Mouse (Mus musculus) right cerebral cortex, postnatal 10 days (tissue): ENCODE data around the gene Afp.
A peak's percentile ranks its signal among the peaks of the same experiment; 100 is the strongest.

Experiments
- DNase-seq, 2 experiments: peaks; one replicate each; pipeline ENCODE4 v3.0.0; 2021; ENCODE audit warnings: low spot score in 2 of 2

The Afp gene

GRCm38 (mm10) chr5:90490518-90490917 lies at the start of gene Afp:
Gene Afp, plus strand, starts transcription at chr5:90490737.
- no peak for DNase-seq

DNA sequence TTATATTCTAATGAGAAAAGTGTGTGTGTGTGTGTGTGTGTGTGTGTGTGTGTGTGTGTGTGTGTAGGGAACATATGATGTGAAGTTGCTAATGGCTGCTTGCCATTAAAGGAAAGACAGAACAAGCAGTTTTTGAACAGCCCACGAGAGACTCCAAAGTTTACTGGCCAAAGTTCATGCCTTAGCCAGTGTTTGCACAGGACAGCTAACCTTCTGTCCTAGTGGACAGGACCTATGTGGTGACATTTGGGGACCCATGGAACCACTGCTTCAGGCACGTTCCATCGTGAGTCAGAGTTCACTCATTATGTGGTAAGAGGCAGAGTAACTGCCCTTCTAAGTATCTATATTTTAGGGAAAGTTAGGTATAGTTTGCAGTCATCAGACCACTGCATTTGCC lies 43.0 kb upstream of the Afp start:
- no peak for DNase-seq

- no peak for DNase-seq
Observed at GRCm38 (mm10) chr5:90449961-90450360, 40.6 kb upstream of the Afp start.

DNA sequence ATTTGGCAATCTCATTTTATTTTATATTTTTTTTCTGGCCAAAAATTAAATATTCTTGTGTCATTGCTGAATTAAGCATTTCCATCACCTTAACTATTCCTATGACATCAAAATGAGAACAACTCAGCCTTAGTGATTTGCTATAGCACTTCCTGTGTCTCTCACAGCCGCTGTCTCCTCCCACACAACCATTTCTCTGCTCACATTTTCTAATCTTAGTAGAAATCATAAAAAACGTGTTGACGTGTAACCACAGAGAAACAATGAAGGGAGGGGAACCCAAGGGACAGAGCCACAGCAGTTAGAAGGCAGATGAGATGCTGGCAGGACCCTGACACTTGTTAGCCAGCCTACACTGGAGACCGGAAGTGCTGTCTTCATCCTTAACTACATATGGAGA lies 37.8 kb upstream of the Afp start:
- peak in 1 of 2 experiments; percentile 20 for DNase-seq

DNA sequence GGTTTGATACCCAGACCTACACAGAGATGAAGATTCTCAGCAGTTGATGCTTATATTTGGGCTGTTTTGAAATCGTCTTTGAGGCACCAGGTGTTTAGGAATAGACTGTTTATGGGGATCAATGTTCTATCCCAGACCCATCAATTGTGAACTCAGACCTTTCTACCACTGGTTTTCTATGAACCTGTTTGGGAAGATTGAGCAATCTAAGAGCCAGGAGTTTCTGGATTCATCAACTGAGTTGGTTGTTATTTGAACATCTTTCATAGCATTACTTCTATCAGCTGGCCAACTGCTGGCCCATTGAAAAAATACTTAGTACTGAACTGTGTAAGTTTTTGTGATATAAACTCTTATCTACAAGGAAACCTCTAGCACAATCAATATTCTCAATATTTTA lies 33.3 kb upstream of the Afp start:
- no peak for DNase-seq

GRCm38 (mm10) chr5:90458727-90459126 lies 31.8 kb upstream of the Afp start:
- no peak for DNase-seq

DNA sequence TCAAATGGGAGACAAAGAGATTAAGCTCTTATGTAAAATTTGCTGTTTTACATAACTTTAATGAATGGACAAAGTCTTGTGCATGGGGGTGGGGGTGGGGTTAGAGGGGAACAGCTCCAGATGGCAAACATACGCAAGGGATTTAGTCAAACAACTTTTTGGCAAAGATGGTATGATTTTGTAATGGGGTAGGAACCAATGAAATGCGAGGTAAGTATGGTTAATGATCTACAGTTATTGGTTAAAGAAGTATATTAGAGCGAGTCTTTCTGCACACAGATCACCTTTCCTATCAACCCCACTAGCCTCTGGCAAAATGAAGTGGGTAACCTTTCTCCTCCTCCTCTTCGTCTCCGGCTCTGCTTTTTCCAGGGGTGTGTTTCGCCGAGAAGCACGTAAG lies 29.9 kb upstream of the Afp start, which contains the start of gene Alb:
Gene Alb (plus strand): TSS at position 279 of the 400 bp plus-strand sequence.
- DNase-seq, result no peak

- DNase-seq, result no peak
Observed at GRCm38 (mm10) chr5:90466806-90467205, 23.7 kb upstream of the Afp start.

DNA sequence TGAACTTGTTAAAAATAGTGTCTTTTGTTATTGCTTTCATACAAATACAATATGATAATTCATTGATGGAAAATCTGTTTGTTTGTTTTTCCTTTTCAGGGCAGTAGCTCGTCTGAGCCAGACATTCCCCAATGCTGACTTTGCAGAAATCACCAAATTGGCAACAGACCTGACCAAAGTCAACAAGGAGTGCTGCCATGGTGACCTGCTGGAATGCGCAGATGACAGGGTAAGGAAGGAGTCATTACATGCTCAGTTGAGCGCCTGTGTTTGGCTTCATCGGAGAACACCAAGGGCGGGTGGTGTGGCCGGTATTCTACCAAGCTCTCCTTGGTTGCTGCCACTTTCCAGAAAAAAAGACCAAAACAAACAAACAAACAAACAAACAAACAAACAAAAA lies 23.3 kb upstream of the Afp start:
- no peak for DNase-seq

DNA sequence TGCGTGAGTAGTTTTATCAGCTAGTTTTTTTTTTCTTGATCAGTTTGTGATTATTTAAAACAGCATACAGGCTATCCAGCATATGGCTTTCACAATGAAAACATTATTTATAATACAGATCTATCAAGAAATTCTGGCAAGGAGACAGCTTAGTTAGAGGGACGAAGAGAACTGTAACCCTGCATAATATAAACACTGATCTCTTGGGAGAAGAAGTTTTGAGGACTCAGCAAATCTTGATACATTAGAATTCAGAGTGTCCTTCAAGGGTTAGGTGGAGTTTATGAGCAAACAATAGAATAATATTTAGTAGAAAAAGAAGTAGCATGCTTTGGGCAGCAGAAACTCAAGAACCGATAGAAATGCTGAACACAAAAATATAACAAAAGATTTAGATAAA lies 19.7 kb upstream of the Afp start:
- DNase-seq, result no peak

DNA sequence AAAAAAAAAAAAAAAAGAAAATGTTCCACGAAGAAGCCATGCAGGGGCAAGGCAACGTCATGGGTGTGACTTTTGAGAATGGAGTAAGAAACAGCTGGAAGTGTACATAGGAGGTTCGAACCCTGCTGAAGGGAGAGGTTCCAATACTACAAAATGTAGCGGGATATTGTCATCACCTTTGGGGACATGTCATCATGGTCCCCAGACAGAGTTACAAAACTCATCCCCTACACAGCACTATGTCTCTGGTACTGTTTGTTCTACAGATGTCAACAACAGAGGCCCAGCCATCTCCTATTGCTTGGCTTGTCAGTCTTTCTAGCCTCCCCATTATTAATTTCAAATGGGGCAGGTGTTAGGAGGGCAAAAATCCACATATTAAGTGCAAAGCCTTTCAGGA lies 16.6 kb upstream of the Afp start:
- DNase-seq, result no peak

DNA sequence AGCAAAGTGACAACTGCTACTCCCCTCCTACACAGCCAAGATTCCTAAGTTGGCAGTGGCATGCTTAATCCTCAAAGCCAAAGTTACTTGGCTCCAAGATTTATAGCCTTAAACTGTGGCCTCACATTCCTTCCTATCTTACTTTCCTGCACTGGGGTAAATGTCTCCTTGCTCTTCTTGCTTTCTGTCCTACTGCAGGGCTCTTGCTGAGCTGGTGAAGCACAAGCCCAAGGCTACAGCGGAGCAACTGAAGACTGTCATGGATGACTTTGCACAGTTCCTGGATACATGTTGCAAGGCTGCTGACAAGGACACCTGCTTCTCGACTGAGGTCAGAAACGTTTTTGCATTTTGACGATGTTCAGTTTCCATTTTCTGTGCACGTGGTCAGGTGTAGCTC lies 16.2 kb upstream of the Afp start:
- DNase-seq, result no peak

DNA sequence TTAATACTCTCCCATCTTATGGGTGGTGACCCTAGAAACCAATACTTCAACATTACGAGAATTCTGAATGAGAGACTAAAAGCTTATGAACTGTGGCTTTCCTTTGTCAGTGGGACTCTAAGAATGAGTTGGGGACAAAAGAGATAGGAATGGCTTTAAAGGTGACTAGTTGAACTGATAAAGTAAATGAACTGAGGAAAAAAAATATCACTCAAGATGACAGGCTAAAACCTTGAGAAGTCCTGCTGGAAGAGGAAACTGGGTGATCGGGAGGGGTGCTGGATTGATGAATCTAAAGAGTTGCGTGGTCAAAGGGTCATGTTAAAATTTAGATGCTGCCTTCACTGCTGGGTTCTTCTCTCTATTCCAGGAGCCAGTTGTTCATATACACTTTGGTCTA lies 13.8 kb upstream of the Afp start:
- no peak for DNase-seq

DNA sequence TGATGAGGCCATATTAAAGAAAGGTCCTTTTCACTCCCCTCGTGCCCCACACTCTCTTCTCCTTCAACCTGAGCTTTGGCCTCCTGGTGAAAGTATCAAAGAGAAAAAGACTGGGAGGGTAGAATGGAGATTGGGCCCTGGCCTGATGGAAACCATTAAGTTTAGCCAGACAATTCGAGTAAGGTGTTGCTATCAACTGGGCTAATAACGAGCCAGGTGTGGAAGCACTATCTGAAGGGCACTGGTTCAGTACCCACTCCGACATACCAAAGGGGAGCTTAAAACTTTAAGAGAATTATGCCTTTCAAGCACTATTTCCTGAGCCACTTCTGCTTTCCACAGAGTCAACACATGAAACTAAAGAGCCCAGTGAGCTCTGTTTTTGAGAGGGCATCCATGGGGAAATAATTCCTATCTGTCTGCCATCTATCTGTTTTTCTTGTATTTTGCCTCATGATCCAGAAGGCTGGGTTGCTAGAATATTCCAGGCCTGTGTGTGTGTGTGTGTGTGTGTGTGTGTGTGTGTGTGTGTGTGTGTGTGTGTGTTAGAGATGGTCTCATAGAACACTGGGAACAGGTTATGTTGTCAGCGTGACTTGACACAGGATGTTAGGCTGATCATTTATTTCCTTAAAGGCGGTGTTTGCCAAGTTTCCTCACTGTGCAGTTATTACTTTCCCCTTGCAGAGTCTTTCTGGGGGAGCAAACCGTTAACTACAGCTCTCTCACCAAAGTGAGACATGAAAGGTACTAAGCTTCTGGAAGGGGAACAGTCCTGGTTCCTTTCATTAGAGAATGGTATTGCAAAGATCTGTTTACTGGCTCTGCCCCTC lies 13.0 kb upstream of the Afp start:
- no peak for DNase-seq

DNA sequence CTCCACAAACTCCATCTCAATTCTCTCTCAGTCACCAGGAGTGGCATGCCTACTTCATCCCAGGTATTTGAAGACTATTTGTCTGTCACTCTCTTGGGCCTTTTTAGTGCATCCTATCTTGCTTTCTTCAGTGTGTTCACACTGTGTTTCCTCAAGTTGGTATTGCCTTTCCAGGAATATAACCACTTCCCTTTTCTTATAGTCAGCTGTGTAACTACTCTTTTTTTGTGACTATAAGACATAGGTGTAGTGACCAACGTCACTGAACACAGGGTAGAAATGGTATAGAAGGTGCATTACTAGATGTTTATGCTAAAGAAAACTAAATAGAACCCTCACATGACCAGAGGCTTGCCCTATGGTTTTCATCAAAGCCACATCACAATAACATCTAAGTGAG lies 11.7 kb upstream of the Afp start:
- DNase-seq, result no peak

DNA sequence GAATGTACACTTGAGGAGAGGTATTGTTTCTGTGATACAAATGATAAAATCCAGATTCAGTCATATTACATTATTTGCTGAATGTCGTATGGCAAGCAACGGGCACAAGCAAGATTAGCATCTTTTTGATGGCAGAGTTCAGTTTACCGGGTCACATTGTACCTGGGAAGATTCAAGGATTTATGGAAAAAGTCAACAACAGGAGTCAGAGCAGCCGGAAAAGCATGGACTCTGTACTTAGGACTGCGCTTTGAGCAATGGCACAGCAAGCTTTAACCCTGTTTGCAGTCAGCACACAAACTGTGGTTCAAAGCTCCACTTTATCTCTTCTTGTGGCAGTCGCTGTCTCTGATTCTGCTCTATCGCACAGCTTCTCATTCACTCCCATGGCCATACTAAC lies 4.9 kb upstream of the Afp start:
- DNase-seq, result no peak

DNA sequence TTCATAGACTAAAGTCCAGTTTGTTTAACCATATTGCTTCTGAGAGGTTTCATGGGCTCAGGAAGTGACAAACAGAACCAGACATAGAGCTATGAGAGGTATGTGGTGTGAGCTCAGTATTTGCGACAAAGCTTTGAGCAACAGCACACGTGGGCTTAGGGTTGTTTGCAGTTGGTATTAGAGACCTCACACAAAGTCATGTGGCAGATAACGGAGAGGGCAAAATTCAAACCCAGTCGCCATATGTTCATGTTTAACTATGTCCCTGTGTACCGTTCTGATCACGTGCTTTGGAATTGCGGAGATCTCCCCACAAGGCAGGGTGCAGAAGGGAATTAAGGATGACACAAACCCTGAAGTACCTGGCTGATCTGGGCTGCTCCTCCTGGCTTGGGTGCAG lies 2.2 kb upstream of the Afp start:
- no peak for DNase-seq

DNA sequence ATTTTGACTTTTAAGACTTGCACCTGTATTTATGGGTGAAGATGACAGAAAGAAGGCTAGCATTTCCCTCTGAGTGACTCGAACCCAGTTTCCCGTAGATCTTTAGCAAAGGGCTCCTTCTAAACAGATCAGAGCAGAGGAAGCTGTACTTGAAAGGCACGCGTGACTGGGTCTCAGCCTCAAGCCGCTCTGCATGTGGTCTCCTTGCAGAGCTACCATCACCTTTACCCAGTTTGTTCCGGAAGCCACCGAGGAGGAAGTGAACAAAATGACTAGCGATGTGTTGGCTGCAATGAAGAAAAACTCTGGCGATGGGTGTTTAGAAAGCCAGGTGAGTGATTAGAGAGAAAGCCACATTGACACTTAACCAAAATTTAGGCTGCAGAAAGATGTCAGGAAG lies 1.9 kb downstream of the Afp start:
- no peak for DNase-seq

DNA sequence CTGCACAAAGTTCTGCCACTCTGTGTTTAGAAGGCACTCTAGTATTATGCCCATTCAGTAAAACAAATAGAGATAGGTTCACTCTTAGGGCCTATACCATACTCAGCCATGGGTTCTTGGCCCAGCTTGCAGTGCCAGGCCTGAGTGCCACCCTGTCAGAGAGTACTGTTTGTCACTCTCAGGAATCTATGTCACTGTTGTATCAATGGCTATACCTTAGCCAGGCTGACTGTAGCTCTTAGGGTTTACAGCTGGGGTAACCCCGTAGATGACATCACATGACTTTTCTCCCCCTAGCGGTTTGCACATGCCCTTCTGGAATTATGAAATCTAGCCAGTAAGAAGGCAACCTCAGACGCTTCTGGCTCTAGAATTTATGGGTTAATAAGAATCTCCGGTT lies 3.8 kb downstream of the Afp start:
- DNase-seq, result no peak

- peak; percentile 55 to 57 for DNase-seq
Observed at GRCm38 (mm10) chr5:90499509-90499908, 9.0 kb downstream of the Afp start.

DNA sequence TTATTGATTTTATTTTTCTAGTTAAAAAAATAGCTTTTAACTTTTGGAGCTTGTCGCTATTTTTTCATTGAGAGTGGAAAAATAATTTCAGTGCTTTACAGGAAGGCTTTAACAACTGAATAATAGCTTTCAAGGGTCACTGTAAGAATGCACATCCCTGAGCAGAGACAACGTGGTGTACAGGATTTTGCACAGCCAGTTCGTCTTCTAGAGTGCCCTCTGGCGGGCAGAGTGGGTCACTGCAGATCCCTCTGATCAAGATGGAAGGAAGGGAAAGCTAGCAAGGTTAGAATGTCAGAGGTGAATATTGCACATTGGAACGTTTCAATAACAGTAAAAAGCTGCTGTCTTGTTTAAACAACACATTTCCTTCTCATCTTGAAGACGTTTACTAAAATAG lies 10.2 kb downstream of the Afp start:
- peak; percentile 78 to 87 for DNase-seq

GRCm38 (mm10) chr5:90501752-90502151 lies 11.2 kb downstream of the Afp start:
- no peak for DNase-seq

DNA sequence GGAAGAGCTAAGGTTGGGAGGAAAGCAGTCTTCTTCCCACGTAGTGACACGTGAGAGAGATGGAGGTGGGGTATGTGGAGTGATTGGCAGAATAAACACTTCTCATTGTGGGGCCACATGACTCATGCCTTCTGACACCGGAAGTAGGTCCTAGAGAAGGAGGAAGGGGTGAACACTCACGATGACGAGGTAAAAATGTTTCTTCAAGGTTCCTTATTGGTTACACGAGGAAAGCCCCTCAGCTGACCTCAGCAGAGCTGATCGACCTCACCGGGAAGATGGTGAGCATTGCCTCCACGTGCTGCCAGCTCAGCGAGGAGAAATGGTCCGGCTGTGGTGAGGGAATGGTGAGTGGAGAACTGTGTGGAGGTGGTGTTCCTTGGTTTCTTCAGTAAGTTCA lies 14.2 kb downstream of the Afp start:
- DNase-seq, result no peak

- DNase-seq, result no peak
Observed at GRCm38 (mm10) chr5:90506507-90506906, 16.0 kb downstream of the Afp start.
